Mouse (Mus musculus) liver, postnatal 0 days (tissue): ENCODE results near the gene Padi3. TPM values are rescaled to one million over a fixed set of nuclear protein-coding genes. Genes with fewer than 3 reads are reported as not detected.
A peak's percentile ranks its signal among the peaks of the same experiment; 100 is the strongest.

Experiments
- ATAC-seq: fragments of 200-750 bp; cut with Nextera tagmentation; 2 replicates; pipeline ENCODE4 v1.8.0; 2017; ENCODE audit warnings: mild to moderate bottlenecking, moderate library complexity
- DNase-seq: peaks from one replicate; pipeline ENCODE4 v3.0.0-alpha.2; 2016
- H3K27ac ChIP-seq: fragments of 300-500 bp; sonication (generic); 2 replicates; pipeline ENCODE4 v1.5.1; 2014; ENCODE audit warnings: antibody characterized with exemption, moderate library complexity, mild to moderate bottlenecking, low read depth
- H3K27me3 ChIP-seq: fragments of 300-500 bp; sonication (generic); 2 replicates; pipeline ENCODE4 v1.6.1; 2014; ENCODE audit warnings: low read length, control low read depth, mixed read lengths; ENCODE audit not compliant: insufficient read depth
- H3K36me3 ChIP-seq: fragments of 300-500 bp; sonication (generic); replicated peaks from 2 replicates; pipeline ENCODE4 v1.6.1; 2014; ENCODE audit warnings: mild to moderate bottlenecking, control low read depth, low read length, moderate library complexity, mixed read lengths; ENCODE audit not compliant: insufficient read depth
- H3K4me1 ChIP-seq: fragments of 300-500 bp; sonication (generic); 2 replicates; pipeline ENCODE4 v1.6.1; 2014; ENCODE audit warnings: antibody characterized with exemption, mild to moderate bottlenecking, control low read depth; ENCODE audit not compliant: insufficient read depth
- H3K4me2 ChIP-seq: fragments of 300-500 bp; sonication (generic); 2 replicates; pipeline ENCODE4 v1.6.1; 2014; ENCODE audit warnings: low read depth, mild to moderate bottlenecking, low read length, moderate library complexity, mixed read lengths
- H3K4me3 ChIP-seq: fragments of 300-500 bp; sonication (generic); 2 replicates; pipeline ENCODE4 v1.5.1; 2014; ENCODE audit warnings: low read depth, low read length
- H3K9ac ChIP-seq: fragments of 300-500 bp; sonication (generic); replicated peaks from 2 replicates; pipeline ENCODE4 v1.6.1; 2014; ENCODE audit warnings: mild to moderate bottlenecking, moderate library complexity
- H3K9me3 ChIP-seq: fragments of 300-500 bp; sonication (generic); 2 replicates; pipeline ENCODE4 v1.6.1; 2016; ENCODE audit warnings: mild to moderate bottlenecking, control low read depth, low read length, mixed read lengths
- CTCF ChIP-seq: sonication (generic); IDR thresholded peaks from 2 replicates; pipeline ENCODE4 v1.5.1; 2016; ENCODE audit warnings: antibody characterized with exemption, low read depth
- EP300 ChIP-seq: IDR thresholded peaks from 2 replicates; pipeline ENCODE4 v1.6.1; 2016; ENCODE audit warnings: antibody characterized with exemption, low read depth, mild to moderate bottlenecking
- WGBS: fragments of 180-500 bp; shearing (Covaris S2); extraction: QIAGEN DNeasy Blood & Tissue Kit; methylation state at CpG from one replicate; pipeline ENCODE4 v1.1.7; 2014; ENCODE audit not compliant: insufficient replicate concordance; 5-methylcytosine and 5-hydroxymethylcytosine counted together
- polyA plus RNA-seq: library from polyadenylated mRNA; unstranded; fragments of >200 nt; fragmentation: Nextera tagmentation; extraction: Ambion mirVana; gene quantifications from 2 replicates; pipeline ENCODE4 v1.2.1, GENCODE M21; 2015

The Padi3 gene
- polyA plus RNA-seq, 1 experiment from 2014 or later, result 0.11 TPM

DNA sequence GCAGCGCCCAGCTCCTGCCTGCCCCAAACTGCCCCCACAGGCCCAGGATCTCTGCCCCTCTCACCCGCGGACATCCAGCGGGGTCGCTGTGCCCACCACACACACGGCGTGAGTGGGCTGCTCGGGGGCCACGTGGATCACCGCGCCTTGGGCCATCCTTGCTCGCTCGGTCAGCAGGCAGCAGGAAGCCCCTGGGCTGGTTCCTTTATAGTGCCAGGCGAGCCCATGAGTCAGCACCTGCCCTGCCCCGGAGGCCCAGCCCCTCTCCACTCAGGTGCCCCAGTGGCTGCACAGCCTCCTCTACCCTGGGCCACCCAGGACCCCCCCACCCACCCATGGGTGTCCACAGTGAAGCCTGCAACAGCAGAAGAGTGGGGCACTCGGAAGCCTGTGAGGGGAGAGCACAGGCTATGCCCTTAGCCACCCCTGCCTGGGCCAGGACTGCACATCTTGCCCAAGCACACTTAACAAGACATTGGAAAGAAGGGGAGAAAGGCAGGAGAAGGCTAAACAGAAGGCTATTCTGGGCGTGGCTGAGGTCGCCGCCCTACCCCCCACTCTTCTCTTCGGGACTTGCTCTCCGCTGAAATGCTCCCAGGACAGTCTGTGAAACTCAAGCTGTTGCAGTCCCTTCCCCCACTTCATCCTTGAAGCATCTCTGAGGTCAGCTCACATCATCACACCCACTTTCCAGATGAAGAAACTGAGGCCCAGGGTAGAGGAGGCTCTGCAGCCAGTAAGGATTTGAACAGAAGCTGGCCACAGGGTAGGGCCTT lies 36.2 kb downstream of the Padi3 start, which contains the start of gene Padi4:
TSS of gene Padi4 (minus strand) at position 212 of the 776 bp plus-strand sequence.
- H3K36me3 ChIP-seq, result no peaks in the 10 kb centered on the region
- no peak within 1 kb of the TSS for H3K9ac ChIP-seq
- 72% methylated on average over 21 of the region's 21 CpGs for WGBS
- DNase-seq (no peak), ATAC-seq (no peak)
- TF ChIP-seq EP300 (no peak), CTCF (no peak)
- no peaks in the 10 kb centered on the region for H3K9me3 ChIP-seq
- H3K27ac ChIP-seq, result no peak within 1 kb of the TSS
- peak within 1 kb of the TSS; percentile 24 for H3K4me3 ChIP-seq
- H3K4me2 ChIP-seq, result peak within 1 kb of the TSS; percentile 44
- no peaks in the 10 kb centered on the region for H3K27me3 ChIP-seq
- H3K4me1 ChIP-seq, result 0 out of 2 replicates have a peak, but pooled peaks cover 8% of the 10 kb centered on the region

DNA sequence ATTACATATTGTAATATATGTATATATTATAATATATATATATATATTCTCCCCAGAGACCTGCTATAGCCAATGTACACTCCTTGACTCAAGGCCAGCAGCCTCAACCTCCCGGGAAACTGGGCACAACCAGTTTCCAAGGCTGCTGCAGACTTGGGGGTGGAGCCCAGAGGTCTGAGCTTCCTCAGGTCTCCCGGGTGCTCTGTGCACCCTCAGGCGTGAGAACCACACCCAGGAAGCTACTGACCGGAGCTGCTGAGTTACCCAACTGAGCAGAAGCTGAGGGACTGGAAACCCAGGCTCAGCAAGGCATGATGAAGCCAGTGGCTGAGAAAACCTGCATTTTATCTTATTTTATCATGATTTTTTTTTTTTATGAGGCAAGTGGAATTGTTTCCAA lies 39.4 kb downstream of the Padi3 start:
- ATAC-seq (no peak), DNase-seq (no peak)
- 0 out of 2 replicates have a peak, but pooled peaks cover 8% of the 10 kb centered on the region for H3K4me1 ChIP-seq
- no peak overlapping the region for H3K9ac ChIP-seq
- no peaks in the 10 kb centered on the region for H3K27me3 ChIP-seq
- WGBS, result 16% methylated on average over 4 of the region's 4 CpGs
- H3K27ac ChIP-seq, result peak overlapping the region; percentile 39; the same call in 1 of the 2 replicates
- no peak for TF ChIP-seq CTCF
- no peaks in the 10 kb centered on the region for H3K36me3 ChIP-seq
- no peak overlapping the region for H3K4me3 ChIP-seq
- H3K9me3 ChIP-seq, result no peaks in the 10 kb centered on the region
- peak overlapping the region; percentile 44 for H3K4me2 ChIP-seq

DNA sequence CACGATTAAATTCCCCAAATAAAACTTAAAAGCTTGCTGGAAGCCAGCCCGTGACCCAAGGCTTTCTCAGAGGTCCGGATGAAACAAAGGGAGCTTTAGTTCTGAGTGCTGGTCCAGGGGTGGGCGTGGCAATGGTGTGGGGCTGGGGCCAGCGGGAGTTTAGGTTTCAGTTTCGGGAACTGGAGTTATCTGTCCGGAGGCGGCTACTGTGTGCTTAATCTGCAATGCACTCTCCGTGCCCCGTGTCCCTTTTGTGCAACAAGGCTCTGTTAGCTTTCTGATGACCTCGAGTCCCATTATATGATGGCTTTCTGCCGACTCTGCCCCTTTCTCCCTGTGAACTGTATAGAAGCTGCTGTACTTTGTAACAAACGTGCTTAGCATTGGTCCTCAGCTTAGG lies 40.0 kb downstream of the Padi3 start:
- Histone ChIP-seq H3K4me3 (peak overlapping the region; percentile 30; the same call in 1 of the 2 replicates), H3K27me3 (no peaks in the 10 kb centered on the region), H3K27ac (peak overlapping the region; percentile 79), H3K9me3 (no peaks in the 10 kb centered on the region), H3K4me2 (peak overlapping the region; percentile 66), H3K4me1 (0 out of 2 replicates have a peak, but pooled peaks cover 8% of the 10 kb centered on the region), H3K9ac (no peak overlapping the region), H3K36me3 (no peaks in the 10 kb centered on the region)
- no peak for TF ChIP-seq CTCF
- no peak for TF ChIP-seq EP300
- DNase-seq (peak; percentile 73), ATAC-seq (peak; percentile 83)
- WGBS, result 7% methylated on average over 13 of the region's 13 CpGs

DNA sequence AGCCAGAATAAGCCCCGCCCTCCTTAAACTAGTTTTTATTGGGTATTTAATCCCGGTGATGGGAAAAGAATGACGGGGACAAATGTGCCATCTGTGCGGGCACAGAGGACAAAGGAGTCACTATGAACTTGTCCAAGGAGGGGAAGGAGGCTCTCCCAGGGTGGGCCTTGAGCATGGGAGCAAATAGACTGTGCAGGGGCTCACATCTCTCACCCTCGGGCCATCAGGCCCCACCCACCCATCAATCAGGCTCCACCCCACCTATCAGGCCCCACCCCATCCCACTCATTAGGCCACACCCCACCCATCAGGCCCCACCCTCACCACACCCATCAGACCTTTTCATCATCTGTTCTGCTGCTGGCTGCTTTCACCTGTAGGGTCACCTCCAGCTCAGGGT lies 41.5 kb downstream of the Padi3 start:
- Histone ChIP-seq H3K9me3 (no peaks in the 10 kb centered on the region), H3K27me3 (no peaks in the 10 kb centered on the region), H3K4me2 (no peak overlapping the region), H3K4me1 (0 out of 2 replicates have a peak, but pooled peaks cover 8% of the 10 kb centered on the region), H3K36me3 (no peaks in the 10 kb centered on the region), H3K4me3 (no peak overlapping the region), H3K9ac (no peak overlapping the region), H3K27ac (no peak overlapping the region)
- 88% methylated on average over 5 of the region's 5 CpGs for WGBS
- TF ChIP-seq EP300 (no peak), CTCF (no peak)
- ATAC-seq (no peak), DNase-seq (no peak)

DNA sequence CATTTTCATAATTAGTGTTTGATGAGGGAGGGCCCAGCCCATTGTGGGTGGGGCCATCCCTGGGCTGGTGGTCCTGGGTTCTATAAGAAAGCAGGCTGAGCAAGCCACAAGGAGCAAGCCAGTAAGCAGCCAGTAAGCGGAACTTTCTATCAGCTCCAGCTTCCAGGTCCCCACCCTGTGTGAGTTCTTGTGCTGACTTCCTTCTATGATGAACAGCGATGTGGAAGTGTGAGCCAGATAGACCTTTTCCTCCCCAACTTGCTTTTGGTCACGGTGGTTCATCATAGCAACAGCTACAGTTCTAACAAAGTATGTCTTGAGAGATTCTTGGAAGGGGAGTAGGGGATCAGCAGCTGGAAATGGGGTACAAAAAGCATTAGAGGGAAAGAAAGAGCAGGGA lies 44.5 kb downstream of the Padi3 start:
- Histone ChIP-seq H3K4me2 (no peak overlapping the region), H3K36me3 (no peaks in the 10 kb centered on the region), H3K4me3 (no peak overlapping the region), H3K9ac (no peak overlapping the region), H3K9me3 (no peaks in the 10 kb centered on the region), H3K4me1 (0 out of 2 replicates have a peak, but pooled peaks cover 8% of the 10 kb centered on the region), H3K27me3 (no peaks in the 10 kb centered on the region), H3K27ac (no peak overlapping the region)
- WGBS, result 40% methylated on average over 3 of the region's 3 CpGs
- no peak for TF ChIP-seq CTCF
- no peak for TF ChIP-seq EP300
- ATAC-seq, result no peak
- no peak for DNase-seq

DNA sequence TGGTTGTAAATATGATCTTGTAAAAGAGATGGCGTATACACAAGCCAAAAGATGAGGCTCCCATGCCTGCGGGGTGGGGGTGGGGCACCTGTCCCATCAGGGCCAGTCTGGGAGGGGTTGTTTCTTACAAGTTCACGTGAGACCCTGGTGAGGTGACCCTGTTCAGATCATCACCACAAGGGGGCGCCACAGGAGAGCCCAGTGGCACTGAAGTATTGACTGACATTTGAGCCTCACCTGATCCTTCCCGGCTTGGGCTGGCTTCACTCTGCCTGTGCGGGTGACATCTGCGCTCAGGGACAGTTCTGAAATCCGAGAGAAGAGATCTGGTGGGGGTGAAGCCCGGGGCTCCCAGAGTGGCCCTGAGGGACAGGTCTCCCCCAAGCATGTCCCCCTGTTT lies 47.3 kb downstream of the Padi3 start:
- no peaks in the 10 kb centered on the region for H3K36me3 ChIP-seq
- WGBS, result 15% methylated on average over 9 of the region's 9 CpGs
- no peak for TF ChIP-seq EP300
- TF ChIP-seq CTCF, result peak; percentile 88
- no peak overlapping the region for H3K4me2 ChIP-seq
- H3K9ac ChIP-seq, result no peak overlapping the region
- H3K27me3 ChIP-seq, result no peaks in the 10 kb centered on the region
- no peak overlapping the region for H3K27ac ChIP-seq
- no peaks in the 10 kb centered on the region for H3K4me1 ChIP-seq
- ATAC-seq (peak; percentile 80), DNase-seq (peak; percentile 85)
- no peak overlapping the region for H3K4me3 ChIP-seq
- no peaks in the 10 kb centered on the region for H3K9me3 ChIP-seq
